Mouse (Mus musculus) cerebral cortex, adult 2 months (tissue): Measurements from ENCODE around the gene Snrpd2.

Experiments
- WGBS: fragments of 180-500 bp; shearing (Covaris S2); methylation state at CpG from one replicate; pipeline ENCODE4 v1.1.7; 2018; 5-methylcytosine and 5-hydroxymethylcytosine counted together

Snrpd2 gene

GRCm38 (mm10) chr7:19149626-19150025, at the start of gene Snrpd2:
TSS of gene Snrpd2 (plus strand) at chr7:19149722.
- 0% methylated on average over 24 of the region's 24 CpGs for WGBS

- 84% methylated on average over 1 of the region's 1 CpGs for WGBS
Measured at GRCm38 (mm10) chr7:19100290-19100689, 49.2 kb upstream of the Snrpd2 start.

DNA sequence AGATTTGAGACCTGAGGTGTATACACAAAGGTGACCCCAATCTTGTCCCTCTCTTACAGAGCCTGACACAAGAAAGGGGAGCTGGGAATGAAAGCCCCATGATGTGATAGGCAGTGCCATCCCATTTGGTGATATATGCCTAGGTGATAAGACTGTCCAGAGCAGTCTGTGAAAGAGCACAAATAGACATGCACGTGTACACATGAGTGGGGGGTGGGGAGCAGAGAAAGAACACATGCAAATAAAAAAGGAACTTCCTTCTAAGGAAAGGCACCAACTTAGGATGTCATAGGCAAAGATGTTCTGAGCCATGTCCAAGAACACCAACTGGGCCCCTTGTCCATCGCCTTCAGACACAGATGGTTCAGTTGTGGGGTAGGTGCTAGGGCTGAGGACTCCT, 45.0 kb upstream of the Snrpd2 start:
- 78% methylated on average over 2 of the region's 2 CpGs for WGBS

DNA sequence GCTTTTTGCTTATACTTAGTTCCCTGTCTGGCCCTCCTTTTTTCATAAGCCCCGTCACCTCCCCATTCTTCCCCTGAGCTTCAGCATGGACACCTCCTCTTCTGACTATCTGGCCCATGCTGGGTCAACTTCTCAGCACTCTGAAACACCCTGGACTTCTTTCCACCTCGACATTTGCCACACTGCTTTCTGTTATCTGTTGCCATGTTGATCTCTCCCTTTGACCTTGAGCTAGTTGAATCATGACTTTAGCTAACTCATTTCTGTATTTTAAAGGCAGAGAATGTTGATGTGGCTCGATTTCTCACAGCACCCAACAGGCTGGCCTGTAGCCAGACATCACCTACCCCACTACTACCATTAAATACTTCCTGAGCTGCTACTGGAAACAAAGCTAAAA, 42.1 kb upstream of the Snrpd2 start:
- 71% methylated on average over 3 of the region's 3 CpGs for WGBS

- WGBS, result 94% methylated on average over 1 of the region's 1 CpGs
Measured at GRCm38 (mm10) chr7:19109565-19109964, 40.0 kb upstream of the Snrpd2 start.

DNA sequence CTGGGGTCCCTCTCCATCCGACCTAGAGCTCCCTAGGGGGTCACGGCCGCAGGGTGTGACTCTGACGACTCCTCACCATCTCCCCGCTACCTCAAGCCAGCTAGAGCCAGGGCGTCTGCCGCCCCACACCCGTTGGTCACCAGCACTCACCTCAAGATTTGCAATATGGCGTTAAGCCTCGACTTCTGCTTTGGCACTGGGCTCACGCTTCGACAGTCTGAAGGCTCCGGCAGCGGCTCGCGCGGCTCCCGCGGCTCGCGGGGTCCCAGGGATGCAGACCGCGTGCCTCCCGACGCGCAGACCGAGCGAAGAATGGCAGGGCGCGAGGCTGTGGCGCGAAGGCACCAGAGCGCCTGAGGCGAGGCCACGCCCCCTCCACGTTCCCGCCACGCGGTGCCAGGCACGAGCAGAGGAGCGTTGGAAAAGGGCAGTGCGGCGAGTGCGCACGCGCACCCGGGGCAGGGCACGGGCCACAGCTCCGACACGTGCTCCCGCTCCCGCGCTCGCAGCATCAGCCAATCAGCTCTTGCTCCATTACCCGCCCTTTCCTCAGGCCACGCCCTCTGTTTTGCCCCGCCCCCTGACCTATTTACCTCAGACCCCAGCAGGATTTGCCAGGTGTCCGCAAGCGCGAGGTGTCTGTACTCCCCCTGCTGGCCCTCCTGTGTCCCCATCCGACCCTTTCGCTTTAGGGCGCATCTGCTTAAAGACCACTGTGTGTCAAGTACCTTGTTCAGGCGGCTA, 31.3 kb upstream of the Snrpd2 start, which contains the start of gene Gm4969:
Gene Gm4969 (minus strand): TSS at position 341 of the 744 bp plus-strand sequence.
- 17% methylated on average over 64 of the region's 64 CpGs for WGBS

GRCm38 (mm10) chr7:19119083-19119482, 30.4 kb upstream of the Snrpd2 start:
- 90% methylated on average over 8 of the region's 8 CpGs for WGBS

DNA sequence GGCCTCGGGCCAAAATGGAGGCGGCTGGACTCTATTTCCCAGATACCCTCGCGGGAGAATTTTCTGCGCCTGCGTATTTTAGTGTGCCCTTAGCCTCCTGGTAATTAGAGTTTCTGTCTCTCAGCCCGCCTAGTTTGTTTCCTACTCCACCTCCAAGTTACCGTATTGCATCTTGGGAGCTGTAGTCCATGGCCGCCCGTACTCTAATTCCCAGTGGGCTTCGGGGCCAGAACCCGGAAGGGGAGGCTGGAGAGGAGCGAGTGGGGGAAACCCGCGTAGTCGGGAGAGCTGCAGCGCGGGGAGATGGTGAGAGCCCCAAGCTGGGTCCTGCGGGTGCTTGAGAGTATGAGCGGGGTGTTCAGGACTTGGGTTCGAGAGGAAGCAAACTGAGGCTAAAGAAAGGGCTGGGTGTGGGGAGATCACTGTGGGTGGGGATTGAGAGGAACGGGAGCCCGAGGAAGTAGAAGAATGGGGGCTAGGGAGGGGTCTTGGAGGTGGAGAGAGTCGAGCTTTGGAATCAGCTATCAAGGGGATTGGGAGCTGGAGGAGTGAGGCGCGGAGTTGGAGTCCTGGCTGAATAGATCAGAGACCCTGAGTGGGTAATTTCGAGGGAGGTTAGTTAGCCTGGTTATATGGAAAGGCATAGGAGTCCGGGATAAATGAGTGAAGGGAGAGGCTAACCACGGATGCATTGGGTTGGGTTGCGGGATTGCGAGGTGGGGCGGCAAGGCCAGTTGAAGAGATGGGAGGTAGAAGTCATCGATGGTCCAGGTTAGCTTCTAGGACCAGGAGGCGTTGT, 29.7 kb upstream of the Snrpd2 start, which contains the start of gene Fbxo46:
Gene Fbxo46 (plus strand): TSS at position 229 of the 799 bp plus-strand sequence.
- 1% methylated on average over 34 of the region's 34 CpGs for WGBS

- 85% methylated on average over 4 of the region's 4 CpGs for WGBS
Measured at GRCm38 (mm10) chr7:19121686-19122085, 27.8 kb upstream of the Snrpd2 start.

DNA sequence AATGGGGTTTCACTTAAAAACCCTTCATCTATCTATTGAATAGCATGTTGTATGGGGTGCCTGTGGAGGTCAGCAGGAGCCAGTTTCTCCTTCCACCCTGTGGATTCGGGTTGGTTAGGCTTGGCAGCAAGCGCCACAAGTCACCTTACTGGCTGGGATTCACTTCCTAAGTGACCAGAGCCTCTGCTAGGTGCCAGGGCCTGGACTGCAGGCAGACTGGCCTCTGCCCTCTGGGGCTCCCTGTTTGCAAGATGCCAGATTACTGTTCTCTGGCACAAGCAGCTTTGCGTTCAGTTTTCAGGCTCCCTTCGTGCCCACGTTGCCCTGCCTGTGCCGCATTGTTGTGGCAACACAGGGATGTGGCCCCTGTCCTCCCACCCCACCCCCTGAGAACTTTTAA, 24.8 kb upstream of the Snrpd2 start:
- WGBS, result 82% methylated on average over 6 of the region's 6 CpGs

- WGBS, result 72% methylated on average over 5 of the region's 5 CpGs
Measured at GRCm38 (mm10) chr7:19127744-19128143, 21.8 kb upstream of the Snrpd2 start.

GRCm38 (mm10) chr7:19129396-19129795, 20.1 kb upstream of the Snrpd2 start:
- 91% methylated on average over 5 of the region's 5 CpGs for WGBS

- WGBS, result 16% methylated on average over 4 of the region's 4 CpGs
Measured at GRCm38 (mm10) chr7:19130657-19131056, 18.9 kb upstream of the Snrpd2 start.

- WGBS, result under 1% methylated on average over 39 of the region's 39 CpGs
Measured at GRCm38 (mm10) chr7:19131324-19131848, 18.1 kb upstream of the Snrpd2 start.

DNA sequence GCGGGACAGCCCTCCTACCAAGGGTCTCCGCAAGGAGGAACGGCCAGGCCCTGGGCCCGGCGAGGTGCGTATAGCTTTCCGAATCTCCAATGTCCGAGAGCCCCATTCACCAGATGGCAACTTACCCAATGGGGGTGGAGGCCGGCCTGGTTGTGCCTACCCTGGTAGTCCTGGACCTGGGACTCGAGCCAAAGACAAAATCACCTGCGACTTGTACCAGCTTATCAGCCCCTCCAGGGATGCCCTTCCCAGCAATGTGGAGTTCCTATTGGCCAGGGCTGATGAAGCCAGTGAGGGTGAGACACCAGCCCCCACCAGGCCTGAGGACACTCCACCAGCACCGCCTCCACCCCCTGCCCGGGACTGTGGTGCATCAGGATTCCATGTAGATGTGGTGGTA, 13.4 kb upstream of the Snrpd2 start:
- WGBS, result 90% methylated on average over 13 of the region's 13 CpGs

DNA sequence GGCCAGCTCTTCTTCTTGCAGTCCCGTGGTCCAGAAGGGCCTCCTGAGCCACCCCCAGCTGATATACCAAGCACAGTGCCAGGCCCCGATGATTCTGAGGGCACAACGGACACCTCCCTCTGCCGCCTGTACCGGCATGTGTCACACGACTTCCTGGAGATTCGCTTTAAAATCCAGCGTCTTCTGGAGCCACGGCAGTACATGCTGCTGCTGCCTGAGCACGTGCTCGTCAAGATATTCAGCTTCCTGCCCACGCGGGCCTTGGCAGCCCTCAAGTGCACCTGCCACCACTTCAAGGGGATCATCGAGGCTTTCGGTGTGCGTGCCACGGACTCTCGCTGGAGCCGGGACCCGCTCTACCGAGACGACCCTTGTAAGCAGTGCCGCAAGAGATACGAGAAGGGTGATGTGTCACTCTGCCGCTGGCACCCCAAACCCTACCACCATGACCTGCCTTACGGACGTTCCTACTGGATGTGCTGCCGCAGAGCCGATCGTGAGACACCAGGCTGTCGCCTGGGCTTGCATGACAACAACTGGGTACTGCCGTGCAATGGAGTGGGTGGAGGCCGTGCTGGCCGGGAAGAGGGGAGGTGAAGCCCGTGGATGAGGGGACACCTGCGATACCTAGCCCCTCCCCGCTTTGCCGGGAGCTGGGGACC, 12.7 kb upstream of the Snrpd2 start:
- 64% methylated on average over 38 of the region's 38 CpGs for WGBS

- 24% methylated on average over 5 of the region's 5 CpGs for WGBS
Measured at GRCm38 (mm10) chr7:19137380-19137779, 12.1 kb upstream of the Snrpd2 start.

GRCm38 (mm10) chr7:19146793-19147192, 2.7 kb upstream of the Snrpd2 start:
- 90% methylated on average over 10 of the region's 10 CpGs for WGBS

DNA sequence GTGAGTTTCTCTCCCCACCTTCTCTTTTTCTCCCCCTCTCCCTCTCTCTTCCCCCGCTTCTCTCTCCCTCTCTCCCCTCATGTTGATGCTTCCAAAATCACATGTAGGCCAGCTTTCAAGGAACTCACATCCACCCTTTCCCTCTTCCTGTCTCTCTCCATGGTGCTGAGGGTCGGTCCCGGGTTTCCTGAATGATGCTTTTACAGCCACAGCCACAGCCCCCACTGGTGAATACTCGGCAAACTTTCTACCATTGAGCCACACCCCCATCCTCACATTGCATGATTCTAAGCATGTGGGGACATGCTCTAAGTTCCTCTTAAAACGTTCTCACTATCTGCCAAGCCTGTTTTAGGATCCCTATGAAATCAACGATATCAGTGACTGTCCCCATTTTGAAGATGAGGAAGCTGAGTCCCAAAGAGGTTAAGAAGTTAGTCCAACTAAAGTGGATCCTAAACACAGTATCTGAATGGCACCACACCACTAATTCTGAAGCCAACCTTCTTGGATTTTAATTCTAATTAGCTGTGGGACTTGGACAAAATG, 2.0 kb upstream of the Snrpd2 start:
- WGBS, result 58% methylated on average over 6 of the region's 6 CpGs

DNA sequence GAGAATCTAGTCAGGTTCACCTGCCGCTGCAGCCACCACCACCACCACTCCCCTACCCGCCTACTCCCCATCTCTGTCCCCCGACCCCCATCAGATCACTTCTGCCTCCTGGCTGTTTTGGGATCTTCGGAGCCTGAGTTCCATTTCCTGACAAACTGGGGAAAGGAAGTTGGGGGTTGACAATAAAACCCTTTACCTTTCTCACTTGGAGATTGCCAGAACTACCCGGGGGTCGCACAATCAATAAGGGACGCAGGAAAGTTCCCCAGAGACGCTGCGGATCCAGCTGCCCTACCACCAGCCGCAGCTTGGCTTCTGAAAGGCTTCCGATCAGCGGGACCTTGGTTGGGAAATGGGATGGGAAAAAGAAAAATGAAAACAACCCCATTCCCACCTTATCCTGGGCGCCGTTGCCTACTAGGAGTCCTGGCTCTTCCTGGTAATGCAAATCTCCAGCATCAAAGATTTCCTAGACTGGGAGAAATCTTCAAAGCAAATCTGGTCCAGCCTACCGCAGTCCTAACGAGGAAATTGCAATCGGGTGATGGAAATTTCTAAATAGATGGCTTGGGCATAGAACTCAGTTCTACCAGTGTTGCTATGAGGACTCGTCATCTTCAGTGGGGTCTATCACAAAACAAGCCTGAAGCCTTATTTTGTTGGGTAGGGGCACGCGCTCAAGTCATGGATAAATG, 1.2 kb upstream of the Snrpd2 start:
- 10% methylated on average over 20 of the region's 20 CpGs for WGBS

GRCm38 (mm10) chr7:19148875-19149541, 514 bp upstream of the Snrpd2 start, which contains the start of gene Qpctl:
TSS of gene Qpctl (minus strand) at chr7:19149291.
- WGBS, result under 1% methylated on average over 43 of the region's 43 CpGs
